Mouse (Mus musculus) hindbrain, embryonic 10.5 days (tissue): ENCODE measurements at regions not wholly inside any gene's neighbourhood (a gene's known extent, or its start where the extent isn't known, plus 50 kb on each side); places are given as distances from the start of the nearest gene placed in this dataset.

Experiments
- DNase-seq: peaks from one replicate; pipeline ENCODE4 v3.0.0-alpha.2; 2017; ENCODE audit warnings: low spot score
- H3K27ac ChIP-seq: fragments of 300-500 bp; sonication (generic); 2 replicates; pipeline ENCODE4 v1.5.1; 2016; ENCODE audit warnings: mild to moderate bottlenecking, moderate library complexity
- H3K27me3 ChIP-seq: fragments of 300-500 bp; sonication (generic); 2 replicates; pipeline ENCODE4 v1.6.1; 2016; ENCODE audit warnings: mild to moderate bottlenecking; ENCODE audit not compliant: poor library complexity, insufficient read depth, severe bottlenecking
- H3K36me3 ChIP-seq: fragments of 300-500 bp; sonication (generic); 2 replicates; pipeline ENCODE4 v1.6.1; 2016; ENCODE audit warnings: mild to moderate bottlenecking, moderate library complexity
- H3K4me1 ChIP-seq: fragments of 300-500 bp; sonication (generic); replicated peaks from 2 replicates; pipeline ENCODE4 v1.6.1; 2016; ENCODE audit warnings: mild to moderate bottlenecking
- H3K4me3 ChIP-seq: fragments of 300-500 bp; sonication (generic); 2 replicates; pipeline ENCODE4 v1.5.1; 2016; ENCODE audit warnings: mild to moderate bottlenecking, moderate library complexity
- H3K9me3 ChIP-seq: fragments of 300-500 bp; sonication (generic); 2 replicates; pipeline ENCODE4 v1.6.1; 2016; ENCODE audit warnings: mild to moderate bottlenecking, moderate library complexity
- WGBS: fragments of 180-500 bp; shearing (Covaris S2); methylation state at CpG from one replicate; pipeline ENCODE4 v1.1.7; 2016; 5-methylcytosine and 5-hydroxymethylcytosine counted together

GRCm38 (mm10) chr8:89307085-89307484, 263.1 kb upstream of the Sall1 start:
- peak overlapping the region; percentile 66; the same call in 1 of the 2 replicates for H3K27ac ChIP-seq
- H3K4me3 ChIP-seq: no peak overlapping the region
- no peaks in the 10 kb centered on the region for H3K9me3 ChIP-seq
- DNase-seq: no peak
- H3K27me3 ChIP-seq: 0 out of 2 replicates have a peak, but pooled peaks cover 4% of the 10 kb centered on the region
- 75% methylated on average over 4 of the region's 4 CpGs for WGBS
- H3K36me3 ChIP-seq: no peaks in the 10 kb centered on the region
- H3K4me1 ChIP-seq: peaks cover 50% of the 10 kb centered on the region

GRCm38 (mm10) chr8:89304116-89304515, 260.2 kb upstream of the Sall1 start:
- Histone ChIP-seq H3K36me3 (no peaks in the 10 kb centered on the region), H3K4me1 (peaks cover 31% of the 10 kb centered on the region), H3K27ac (peak overlapping the region; percentile 19; the same call in 1 of the 2 replicates), H3K4me3 (no peak overlapping the region), H3K27me3 (0 out of 2 replicates have a peak, but pooled peaks cover 2% of the 10 kb centered on the region), H3K9me3 (no peaks in the 10 kb centered on the region)
- no peak for DNase-seq
- WGBS: 62% methylated on average over 10 of the region's 10 CpGs

- Histone ChIP-seq H3K9me3 (no peaks in the 10 kb centered on the region), H3K36me3 (no peaks in the 10 kb centered on the region), H3K27me3 (no peaks in the 10 kb centered on the region), H3K4me1 (peaks cover 23% of the 10 kb centered on the region), H3K27ac (no peak overlapping the region), H3K4me3 (no peak overlapping the region)
- WGBS: 86% methylated on average over 4 of the region's 4 CpGs
- DNase-seq: no peak
Observed at GRCm38 (mm10) chr8:89303326-89303725, 259.4 kb upstream of the Sall1 start.

GRCm38 (mm10) chr8:89299637-89300036, 255.7 kb upstream of the Sall1 start:
- no peak for DNase-seq
- H3K36me3 ChIP-seq: no peaks in the 10 kb centered on the region
- 83% methylated on average over 4 of the region's 4 CpGs for WGBS
- H3K4me1 ChIP-seq: peaks cover 18% of the 10 kb centered on the region
- no peaks in the 10 kb centered on the region for H3K27me3 ChIP-seq
- H3K27ac ChIP-seq: no peak overlapping the region
- no peaks in the 10 kb centered on the region for H3K9me3 ChIP-seq
- no peak overlapping the region for H3K4me3 ChIP-seq

- H3K36me3 ChIP-seq: no peaks in the 10 kb centered on the region
- no peaks in the 10 kb centered on the region for H3K9me3 ChIP-seq
- no peak overlapping the region for H3K27ac ChIP-seq
- no peak for DNase-seq
- H3K27me3 ChIP-seq: peaks cover 5% of the 10 kb centered on the region; the same call in 1 of the 2 replicates
- WGBS: 48% methylated on average over 5 of the region's 5 CpGs
- H3K4me1 ChIP-seq: peaks cover 11% of the 10 kb centered on the region
- H3K4me3 ChIP-seq: no peak overlapping the region
Observed at GRCm38 (mm10) chr8:89295686-89296085, 251.7 kb upstream of the Sall1 start.

GRCm38 (mm10) chr8:89289017-89289416, 245.1 kb upstream of the Sall1 start:
- no peaks in the 10 kb centered on the region for H3K36me3 ChIP-seq
- H3K9me3 ChIP-seq: no peaks in the 10 kb centered on the region
- peak; percentile 33 for DNase-seq
- no peak overlapping the region for H3K4me3 ChIP-seq
- peaks cover 14% of the 10 kb centered on the region for H3K27me3 ChIP-seq
- WGBS: 12% methylated on average over 5 of the region's 5 CpGs
- peaks cover 18% of the 10 kb centered on the region for H3K4me1 ChIP-seq
- H3K27ac ChIP-seq: peak overlapping the region; percentile 50

GRCm38 (mm10) chr8:89284871-89285564, 241.1 kb upstream of the Sall1 start:
- no peaks in the 10 kb centered on the region for H3K9me3 ChIP-seq
- no peak for DNase-seq
- H3K27ac ChIP-seq: no peak overlapping the region
- no peak overlapping the region for H3K4me3 ChIP-seq
- no peaks in the 10 kb centered on the region for H3K36me3 ChIP-seq
- peaks cover 21% of the 10 kb centered on the region for H3K4me1 ChIP-seq
- peaks cover 13% of the 10 kb centered on the region for H3K27me3 ChIP-seq
- 89% methylated on average over 14 of the region's 14 CpGs for WGBS

- no peak overlapping the region for H3K27ac ChIP-seq
Observed at GRCm38 (mm10) chr8:89283105-89284096, 239.4 kb upstream of the Sall1 start.

GRCm38 (mm10) chr8:89279844-89280243, 235.9 kb upstream of the Sall1 start:
- H3K27ac ChIP-seq: no peak overlapping the region
- WGBS: 81% methylated on average over 3 of the region's 3 CpGs
- peaks cover 7% of the 10 kb centered on the region for H3K27me3 ChIP-seq

More at GRCm38 (mm10) chr8:89283105-89284096, 239.4 kb upstream of the Sall1 start:
- Histone ChIP-seq H3K9me3 (no peaks in the 10 kb centered on the region), H3K4me3 (no peak overlapping the region), H3K36me3 (no peaks in the 10 kb centered on the region), H3K27me3 (peaks cover 5% of the 10 kb centered on the region), H3K4me1 (peaks cover 5% of the 10 kb centered on the region)
- 83% methylated on average over 17 of the region's 17 CpGs for WGBS
- DNase-seq: no peak

GRCm38 (mm10) chr8:89279142-89279541, 235.2 kb upstream of the Sall1 start:
- H3K4me3 ChIP-seq: no peak overlapping the region
- H3K4me1 ChIP-seq: peaks cover 11% of the 10 kb centered on the region; the same call in 1 of the 2 replicates
- WGBS: 91% methylated on average over 6 of the region's 6 CpGs
- H3K36me3 ChIP-seq: no peaks in the 10 kb centered on the region
- no peak for DNase-seq
- H3K27me3 ChIP-seq: peaks cover 12% of the 10 kb centered on the region
- no peaks in the 10 kb centered on the region for H3K9me3 ChIP-seq
- no peak overlapping the region for H3K27ac ChIP-seq

More at GRCm38 (mm10) chr8:89279844-89280243, 235.9 kb upstream of the Sall1 start:
- H3K9me3 ChIP-seq: no peaks in the 10 kb centered on the region
- H3K36me3 ChIP-seq: no peaks in the 10 kb centered on the region
- no peak for DNase-seq
- H3K4me3 ChIP-seq: no peak overlapping the region
- peaks cover 4% of the 10 kb centered on the region; the same call in 1 of the 2 replicates for H3K4me1 ChIP-seq

GRCm38 (mm10) chr8:89273276-89273675, 229.3 kb upstream of the Sall1 start:
- 52% methylated on average over 4 of the region's 4 CpGs for WGBS
- H3K27ac ChIP-seq: peak overlapping the region; percentile 87
- peaks cover 43% of the 10 kb centered on the region for H3K27me3 ChIP-seq
- peak overlapping the region; percentile 51; the same call in 1 of the 2 replicates for H3K4me3 ChIP-seq
- H3K9me3 ChIP-seq: no peaks in the 10 kb centered on the region
- no peaks in the 10 kb centered on the region for H3K36me3 ChIP-seq
- peaks cover 41% of the 10 kb centered on the region for H3K4me1 ChIP-seq
- no peak for DNase-seq

- Histone ChIP-seq H3K9me3 (no peaks in the 10 kb centered on the region), H3K27ac (peak overlapping the region; percentile 87), H3K4me1 (peaks cover 41% of the 10 kb centered on the region), H3K4me3 (peak overlapping the region; percentile 51), H3K27me3 (peaks cover 43% of the 10 kb centered on the region), H3K36me3 (no peaks in the 10 kb centered on the region)
- peak; percentile 65 for DNase-seq
- WGBS: 1% methylated on average over 28 of the region's 28 CpGs
Observed at GRCm38 (mm10) chr8:89272381-89272815, 228.4 kb upstream of the Sall1 start.
